Mouse (Mus musculus): ENCODE results near the gene Rtn4r. TPM values are rescaled to one million over a fixed set of nuclear protein-coding genes. Genes with fewer than 3 reads are reported as not detected.
A peak's percentile ranks its signal among the peaks of the same experiment; 100 is the strongest.

Gene Rtn4r
- polyA plus RNA-seq, 1 experiment from 2014 or later = 0.72 TPM

DNA sequence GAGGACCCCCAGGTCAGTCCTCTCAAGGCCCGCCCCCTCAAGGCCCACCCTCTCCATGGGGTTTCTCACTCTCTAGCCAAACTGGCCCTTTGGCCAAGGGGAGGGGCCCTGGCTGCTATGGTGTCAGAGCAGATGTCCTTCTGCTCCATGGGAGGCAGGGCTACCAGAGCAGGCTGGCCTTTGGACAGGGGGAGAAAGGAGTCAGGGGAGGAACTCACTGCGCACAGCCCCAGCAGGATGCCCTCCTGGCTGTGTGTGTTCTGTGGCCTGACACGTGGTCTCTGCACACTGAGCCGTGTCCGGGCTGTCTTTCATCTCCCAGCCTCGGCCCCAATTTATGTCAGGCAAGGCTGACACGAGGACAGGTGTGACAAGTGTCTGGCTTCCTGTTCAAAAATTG is 8.6 kb downstream of the Rtn4r start:
- H3K4me1 ChIP-seq = peaks cover 13% of the 10 kb centered on the region; the same call in 1 of the 2 replicates
- no peaks in the 10 kb centered on the region for H3K36me3 ChIP-seq
- 71% methylated on average over 7 of the region's 7 CpGs for WGBS
- H3K27ac ChIP-seq (replicated peaks) = no peak overlapping the region
- peaks cover 70% of the 10 kb centered on the region for H3K27me3 ChIP-seq (replicated peaks)
- H3K9me3 ChIP-seq = no peaks in the 10 kb centered on the region
- no peak for ATAC-seq (ENCODE audit: extremely low read depth, insufficient number of reproducible peaks, low FRiP score, low TSS enrichment)
- no peak overlapping the region for H3K9ac ChIP-seq
- no peak overlapping the region for H3K4me2 ChIP-seq
- H3K4me3 ChIP-seq = no peak overlapping the region

DNA sequence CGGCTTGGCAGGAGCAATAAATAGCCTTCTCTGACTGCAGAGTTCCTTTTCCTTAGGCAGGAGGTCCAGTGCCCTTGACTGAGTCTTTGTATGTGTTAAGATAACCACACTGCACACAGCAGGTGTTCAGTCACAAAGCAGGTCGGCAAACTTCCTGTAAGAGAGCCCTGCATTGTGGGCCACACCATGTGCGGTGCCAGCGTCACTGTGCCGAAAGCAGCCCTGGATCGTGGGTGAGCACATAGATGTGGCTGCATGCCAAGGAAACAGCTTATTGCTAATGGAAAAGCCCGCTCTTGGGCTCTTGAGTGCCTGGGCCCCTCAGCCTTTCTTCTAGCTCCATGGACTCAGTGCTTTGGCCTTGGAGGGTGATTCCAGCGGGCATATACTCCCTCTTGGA is 16.8 kb downstream of the Rtn4r start:
- WGBS = 40% methylated on average over 8 of the region's 8 CpGs
- no peak overlapping the region for H3K4me3 ChIP-seq
- H3K4me2 ChIP-seq = no peak overlapping the region
- H3K27ac ChIP-seq (replicated peaks) = 0 out of 2 replicates have a peak overlapping the region, but pooled peaks have one; percentile 10
- peaks cover 22% of the 10 kb centered on the region for H3K4me1 ChIP-seq
- no peaks in the 10 kb centered on the region for H3K9me3 ChIP-seq
- peak overlapping the region; percentile 64 for H3K9ac ChIP-seq
- no peak for ATAC-seq (ENCODE audit: extremely low read depth, insufficient number of reproducible peaks, low FRiP score, low TSS enrichment)
- H3K36me3 ChIP-seq = no peaks in the 10 kb centered on the region
- peaks cover 51% of the 10 kb centered on the region for H3K27me3 ChIP-seq (replicated peaks)

DNA sequence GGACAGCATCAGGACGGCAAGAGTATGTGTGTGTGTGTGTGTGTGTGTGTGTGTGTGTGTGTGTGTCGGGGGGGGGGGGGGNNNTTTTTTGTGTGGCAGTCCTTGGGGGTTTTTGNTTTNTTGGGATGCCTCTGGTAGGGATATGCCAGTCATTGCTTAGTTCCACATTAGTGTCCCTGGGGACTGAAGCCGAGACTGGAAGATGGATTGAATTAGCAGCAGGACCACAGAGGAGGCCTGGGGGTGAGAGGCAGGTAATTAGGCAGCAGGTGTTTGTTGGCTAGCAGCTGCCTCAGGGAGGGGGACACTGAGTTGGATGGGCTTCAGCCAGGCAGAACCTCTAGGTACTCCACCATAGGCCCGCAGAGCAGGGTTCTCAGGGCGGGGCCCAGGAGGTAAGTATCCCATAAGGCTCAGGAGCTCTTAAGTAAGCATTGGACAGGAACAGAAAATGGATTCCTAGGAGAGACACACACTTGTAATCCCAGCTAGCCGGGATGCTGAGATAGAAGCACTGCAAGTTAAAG is 18.0 kb downstream of the Rtn4r start:
- no peaks in the 10 kb centered on the region for H3K9me3 ChIP-seq
- H3K4me2 ChIP-seq = no peak overlapping the region
- H3K4me3 ChIP-seq = no peak overlapping the region
- peaks cover 48% of the 10 kb centered on the region for H3K27me3 ChIP-seq (replicated peaks)
- no peak overlapping the region for H3K27ac ChIP-seq (replicated peaks)
- no peak for ATAC-seq (ENCODE audit: extremely low read depth, insufficient number of reproducible peaks, low FRiP score, low TSS enrichment)
- no peaks in the 10 kb centered on the region for H3K36me3 ChIP-seq
- 78% methylated on average over 5 of the region's 6 CpGs for WGBS
- no peak overlapping the region for H3K9ac ChIP-seq
- peaks cover 30% of the 10 kb centered on the region for H3K4me1 ChIP-seq

GRCm38 (mm10) chr16:18148208-18148876 is 20.9 kb downstream of the Rtn4r start:
- H3K9me3 ChIP-seq = no peaks in the 10 kb centered on the region
- no peak for ATAC-seq (ENCODE audit: extremely low read depth, insufficient number of reproducible peaks, low FRiP score, low TSS enrichment)
- H3K4me2 ChIP-seq = no peak overlapping the region
- H3K4me1 ChIP-seq = peaks cover 36% of the 10 kb centered on the region
- WGBS = 47% methylated on average over 6 of the region's 6 CpGs
- no peaks in the 10 kb centered on the region for H3K36me3 ChIP-seq
- no peak overlapping the region for H3K9ac ChIP-seq
- H3K4me3 ChIP-seq = no peak overlapping the region
- H3K27me3 ChIP-seq (replicated peaks) = peaks cover 44% of the 10 kb centered on the region
- H3K27ac ChIP-seq (replicated peaks) = no peak overlapping the region

DNA sequence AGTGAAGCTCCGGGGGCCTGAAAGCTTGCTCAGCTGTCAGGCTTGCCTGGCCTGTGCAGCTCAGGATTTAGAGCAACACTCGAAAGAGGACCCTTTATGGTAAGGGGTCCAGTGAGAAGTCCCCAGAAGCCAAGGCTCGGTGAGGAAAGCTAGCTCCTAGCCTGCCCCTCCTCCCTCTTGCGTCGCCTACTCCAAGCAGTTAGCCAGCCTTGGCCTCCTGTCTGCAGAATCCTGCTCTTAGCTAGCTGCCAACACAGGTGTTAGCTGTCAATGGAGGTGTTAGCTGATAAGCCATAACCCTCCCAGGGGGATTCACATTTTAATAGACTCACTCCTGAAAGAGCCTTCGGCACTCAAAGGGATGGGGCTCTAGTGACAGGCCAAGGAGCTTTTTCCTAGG is 21.8 kb downstream of the Rtn4r start:
- Histone ChIP-seq H3K4me3 (no peak overlapping the region), H3K36me3 (no peaks in the 10 kb centered on the region), H3K9me3 (no peaks in the 10 kb centered on the region), H3K4me1 (peaks cover 40% of the 10 kb centered on the region), H3K4me2 (no peak overlapping the region), H3K27me3 (replicated peaks) (peaks cover 48% of the 10 kb centered on the region), H3K9ac (no peak overlapping the region), H3K27ac (replicated peaks) (no peak overlapping the region)
- WGBS = 28% methylated on average over 6 of the region's 6 CpGs
- no peak for ATAC-seq (ENCODE audit: extremely low read depth, insufficient number of reproducible peaks, low FRiP score, low TSS enrichment)

GRCm38 (mm10) chr16:18152189-18152588 is 24.7 kb downstream of the Rtn4r start:
- ATAC-seq (ENCODE audit: extremely low read depth, insufficient number of reproducible peaks, low FRiP score, low TSS enrichment) = no peak
- Histone ChIP-seq H3K27me3 (replicated peaks) (peaks cover 34% of the 10 kb centered on the region), H3K36me3 (no peaks in the 10 kb centered on the region), H3K4me3 (no peak overlapping the region), H3K4me1 (peaks cover 57% of the 10 kb centered on the region), H3K4me2 (no peak overlapping the region), H3K9ac (no peak overlapping the region), H3K27ac (replicated peaks) (no peak overlapping the region), H3K9me3 (no peaks in the 10 kb centered on the region)
- WGBS = 85% methylated on average over 12 of the region's 12 CpGs

DNA sequence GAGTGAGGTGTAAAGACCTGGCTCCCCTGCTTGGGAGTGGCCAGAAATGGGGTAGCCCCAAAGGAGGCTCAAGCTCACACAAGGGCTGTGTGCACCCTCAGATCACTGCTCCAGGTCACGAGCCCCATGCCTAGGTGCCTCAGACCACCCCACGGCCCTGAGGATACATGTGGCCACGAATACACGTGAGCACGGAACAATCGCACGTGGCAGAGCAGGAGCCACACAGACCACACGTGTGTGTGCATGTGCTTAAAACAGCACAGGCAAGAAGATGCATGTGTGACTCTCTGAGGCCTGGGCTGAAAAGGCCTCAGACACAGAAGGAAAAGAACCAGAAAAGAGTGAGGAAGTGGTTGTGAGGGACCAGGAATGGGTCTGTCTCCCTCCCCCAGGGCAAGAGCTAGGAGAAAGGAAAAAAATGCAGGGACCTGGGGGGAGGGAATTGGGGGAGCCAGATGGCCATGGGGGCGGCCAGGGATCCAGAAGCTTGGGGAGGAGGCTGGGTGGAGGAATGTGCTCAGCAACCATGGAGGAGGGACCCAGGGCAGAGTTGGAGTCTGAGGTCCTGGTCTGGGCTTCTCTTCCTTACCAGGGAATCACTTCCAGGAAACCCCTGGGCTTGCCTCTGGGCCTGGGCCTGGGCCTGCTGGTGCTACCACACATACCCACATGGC is 25.5 kb downstream of the Rtn4r start:
- Histone ChIP-seq H3K4me1 (peaks cover 58% of the 10 kb centered on the region), H3K4me2 (no peak overlapping the region), H3K9ac (no peak overlapping the region), H3K27me3 (replicated peaks) (peaks cover 27% of the 10 kb centered on the region), H3K27ac (replicated peaks) (no peak overlapping the region), H3K9me3 (no peaks in the 10 kb centered on the region), H3K36me3 (no peaks in the 10 kb centered on the region), H3K4me3 (no peak overlapping the region)
- no peak for ATAC-seq (ENCODE audit: extremely low read depth, insufficient number of reproducible peaks, low FRiP score, low TSS enrichment)
- 84% methylated on average over 9 of the region's 9 CpGs for WGBS

GRCm38 (mm10) chr16:18154521-18155171 is 27.2 kb downstream of the Rtn4r start:
- peaks cover 45% of the 10 kb centered on the region for H3K4me1 ChIP-seq
- peak overlapping the region; percentile 4; the same call in 1 of the 2 replicates for H3K9ac ChIP-seq
- H3K27me3 ChIP-seq (replicated peaks) = peaks cover 28% of the 10 kb centered on the region
- H3K4me2 ChIP-seq = peak overlapping the region; percentile 34
- no peaks in the 10 kb centered on the region for H3K36me3 ChIP-seq
- 16% methylated on average over 14 of the region's 14 CpGs for WGBS
- H3K27ac ChIP-seq (replicated peaks) = peak overlapping the region; percentile 53
- peak; percentile 31 for ATAC-seq (ENCODE audit: extremely low read depth, insufficient number of reproducible peaks, low FRiP score, low TSS enrichment)
- H3K4me3 ChIP-seq = no peak overlapping the region
- no peaks in the 10 kb centered on the region for H3K9me3 ChIP-seq

GRCm38 (mm10) chr16:18156579-18157350 is 29.3 kb downstream of the Rtn4r start:
- H3K27ac ChIP-seq (replicated peaks) = no peak overlapping the region
- H3K4me2 ChIP-seq = no peak overlapping the region
- peaks cover 56% of the 10 kb centered on the region for H3K4me1 ChIP-seq
- no peak overlapping the region for H3K4me3 ChIP-seq
- WGBS = 78% methylated on average over 12 of the region's 12 CpGs
- no peak for ATAC-seq (ENCODE audit: extremely low read depth, insufficient number of reproducible peaks, low FRiP score, low TSS enrichment)
- no peaks in the 10 kb centered on the region for H3K36me3 ChIP-seq
- H3K9me3 ChIP-seq = no peaks in the 10 kb centered on the region
- peak overlapping the region; percentile 51; the same call in 1 of the 2 replicates for H3K9ac ChIP-seq
- peaks cover 20% of the 10 kb centered on the region for H3K27me3 ChIP-seq (replicated peaks)

GRCm38 (mm10) chr16:18159255-18159654 is 31.8 kb downstream of the Rtn4r start:
- Histone ChIP-seq H3K36me3 (no peaks in the 10 kb centered on the region), H3K27ac (replicated peaks) (no peak overlapping the region), H3K4me1 (peaks cover 44% of the 10 kb centered on the region), H3K27me3 (replicated peaks) (peaks cover 17% of the 10 kb centered on the region), H3K9me3 (no peaks in the 10 kb centered on the region), H3K4me2 (no peak overlapping the region), H3K9ac (no peak overlapping the region), H3K4me3 (no peak overlapping the region)
- ATAC-seq (ENCODE audit: extremely low read depth, insufficient number of reproducible peaks, low FRiP score, low TSS enrichment) = no peak
- WGBS = 52% methylated on average over 6 of the region's 6 CpGs

- Histone ChIP-seq H3K4me3 (no peak overlapping the region), H3K9ac (no peak overlapping the region), H3K4me1 (peaks cover 42% of the 10 kb centered on the region), H3K4me2 (no peak overlapping the region), H3K9me3 (no peaks in the 10 kb centered on the region), H3K27me3 (replicated peaks) (peaks cover 17% of the 10 kb centered on the region), H3K36me3 (no peaks in the 10 kb centered on the region), H3K27ac (replicated peaks) (no peak overlapping the region)
- 35% methylated on average over 1 of the region's 1 CpGs for WGBS
- ATAC-seq (ENCODE audit: extremely low read depth, insufficient number of reproducible peaks, low FRiP score, low TSS enrichment) = no peak
These were observed 32.3 kb downstream of the Rtn4r start for GRCm38 (mm10) chr16:18159778-18160177.

All from heart, embryonic 13.5 days (tissue).